Mouse (Mus musculus) heart, embryonic 16.5 days (tissue): ENCODE data around the gene Glrx5. TPM values are rescaled to one million over a fixed set of nuclear protein-coding genes. Genes with fewer than 3 reads are reported as not detected.

Experiments used
- ATAC-seq: fragments of 200-750 bp; cut with Nextera tagmentation; replicated peaks from 2 replicates; pipeline ENCODE4 v1.8.0; 2017; ENCODE audit warnings: moderate number of reproducible peaks; ENCODE audit not compliant: insufficient read depth, low FRiP score; ENCODE audit errors: extremely low read depth
- H3K27ac ChIP-seq: fragments of 300-500 bp; sonication (generic); 2 replicates; pipeline ENCODE4 v1.5.1; 2014; ENCODE audit warnings: mild to moderate bottlenecking, low read length, control low read depth, moderate library complexity
- H3K27me3 ChIP-seq: fragments of 300-500 bp; sonication (generic); 2 replicates; pipeline ENCODE4 v1.6.1; 2014; ENCODE audit warnings: low read length, mixed read lengths; ENCODE audit not compliant: control insufficient read depth, insufficient read depth
- H3K36me3 ChIP-seq: fragments of 300-500 bp; sonication (generic); 2 replicates; pipeline ENCODE4 v1.6.1; 2014; ENCODE audit not compliant: control insufficient read depth, insufficient read depth
- H3K4me1 ChIP-seq: fragments of 300-500 bp; sonication (generic); 2 replicates; pipeline ENCODE4 v1.6.1; 2014; ENCODE audit warnings: low read length, mixed read lengths; ENCODE audit not compliant: control insufficient read depth, insufficient read depth
- H3K4me2 ChIP-seq: fragments of 300-500 bp; sonication (generic); 2 replicates; pipeline ENCODE4 v1.6.1; 2014; ENCODE audit warnings: low read depth, mild to moderate bottlenecking, control low read depth, low read length
- H3K4me3 ChIP-seq: fragments of 300-500 bp; sonication (generic); 2 replicates; pipeline ENCODE4 v1.5.1; 2014; ENCODE audit warnings: mild to moderate bottlenecking, control low read depth, low read length
- H3K9ac ChIP-seq: fragments of 300-500 bp; sonication (generic); 2 replicates; pipeline ENCODE4 v1.6.1; 2014; ENCODE audit warnings: low read length, control low read depth
- H3K9me3 ChIP-seq: fragments of 300-500 bp; sonication (generic); replicated peaks from 2 replicates; pipeline ENCODE4 v1.6.1; 2016; ENCODE audit warnings: low read length; ENCODE audit not compliant: control insufficient read depth
- WGBS: fragments of 180-500 bp; shearing (Covaris S2); extraction: QIAGEN DNeasy Blood & Tissue Kit; methylation state at CpG from one replicate; pipeline ENCODE4 v1.1.7; 2014; 5-methylcytosine and 5-hydroxymethylcytosine counted together
- microRNA-seq: library from miRNA; unstranded; fragments of <30 nt; microRNA quantifications from one replicate; pipeline ENCODE4, GENCODE M21; 2017
- polyA plus RNA-seq: library from polyadenylated mRNA; unstranded; fragments of >200 nt; fragmentation: Nextera tagmentation; extraction: Ambion mirVana; gene quantifications from 2 replicates; pipeline ENCODE4 v1.2.1, GENCODE M21; 2015

The Glrx5 gene
- polyA plus RNA-seq, 1 experiment from 2014 or later, result 173 TPM

- 89% methylated on average over 6 of the region's 6 CpGs for WGBS
- Histone ChIP-seq H3K4me1 (no peaks in the 10 kb centered on the region), H3K4me3 (no peak overlapping the region), H3K4me2 (no peak overlapping the region), H3K9ac (no peak overlapping the region), H3K27me3 (no peaks in the 10 kb centered on the region), H3K36me3 (no peaks in the 10 kb centered on the region), H3K9me3 (no peaks in the 10 kb centered on the region), H3K27ac (no peak overlapping the region)
- no peak for ATAC-seq
Observed at GRCm38 (mm10) chr12:105086781-105087180, 54.3 kb downstream of the Glrx5 start.

DNA sequence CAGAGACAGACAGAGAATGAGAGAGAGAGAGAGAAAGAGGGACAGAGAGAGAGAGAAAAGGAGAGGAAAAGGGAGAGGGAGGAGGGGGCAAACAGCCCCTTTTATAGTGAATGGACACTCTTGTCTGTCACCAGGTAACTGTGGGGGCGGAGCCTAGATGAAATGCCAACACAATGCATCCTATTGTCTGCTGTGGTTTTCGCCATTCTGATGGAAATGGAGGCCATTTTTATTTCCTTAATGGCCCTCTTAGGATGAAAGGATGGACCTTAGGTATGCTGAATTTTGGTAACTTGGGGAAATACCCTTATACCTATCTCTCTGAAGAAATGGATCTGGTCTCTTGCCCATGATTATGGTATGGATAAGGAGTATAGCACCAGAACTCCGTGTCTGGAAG lies 54.9 kb downstream of the Glrx5 start:
- H3K9ac ChIP-seq, result no peak overlapping the region
- no peak overlapping the region for H3K4me2 ChIP-seq
- H3K27me3 ChIP-seq, result no peaks in the 10 kb centered on the region
- no peak overlapping the region for H3K4me3 ChIP-seq
- ATAC-seq, result no peak
- no peaks in the 10 kb centered on the region for H3K9me3 ChIP-seq
- no peak overlapping the region for H3K27ac ChIP-seq
- H3K36me3 ChIP-seq, result no peaks in the 10 kb centered on the region
- H3K4me1 ChIP-seq, result no peaks in the 10 kb centered on the region
- WGBS, result 68% methylated on average over 3 of the region's 3 CpGs

- H3K27me3 ChIP-seq, result no peaks in the 10 kb centered on the region
- H3K9ac ChIP-seq, result no peak overlapping the region
- H3K4me2 ChIP-seq, result no peak overlapping the region
- H3K36me3 ChIP-seq, result no peaks in the 10 kb centered on the region
- H3K9me3 ChIP-seq, result no peaks in the 10 kb centered on the region
- ATAC-seq, result no peak
- H3K4me1 ChIP-seq, result no peaks in the 10 kb centered on the region
- WGBS, result 75% methylated on average over 5 of the region's 5 CpGs
- H3K4me3 ChIP-seq, result no peak overlapping the region
- H3K27ac ChIP-seq, result no peak overlapping the region
Observed at GRCm38 (mm10) chr12:105089231-105089630, 56.7 kb downstream of the Glrx5 start.

DNA sequence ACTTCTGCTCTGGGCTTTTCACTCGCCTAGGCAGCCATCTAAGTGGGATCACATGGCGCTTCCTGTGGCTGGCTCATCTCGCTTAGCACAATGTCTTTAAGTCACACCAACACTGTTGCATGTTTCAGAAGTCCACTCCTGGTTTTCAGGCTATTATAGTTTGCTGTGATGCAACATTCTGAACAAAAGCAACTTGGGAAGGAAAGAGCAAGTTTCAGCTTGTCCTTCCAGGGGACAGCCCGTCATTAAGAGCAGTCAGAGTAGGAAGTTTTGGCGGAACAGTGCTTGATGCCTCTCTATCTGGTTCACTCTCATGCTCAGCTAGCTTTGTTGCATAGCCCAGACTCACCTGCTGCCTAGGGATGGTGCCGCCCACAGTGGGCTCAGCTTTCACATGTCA lies 59.1 kb downstream of the Glrx5 start:
- WGBS, result 75% methylated on average over 6 of the region's 6 CpGs
- no peaks in the 10 kb centered on the region for H3K27me3 ChIP-seq

More for the DNA sequence above, 59.1 kb downstream of the Glrx5 start:
- Histone ChIP-seq H3K4me3 (no peak overlapping the region), H3K9me3 (no peaks in the 10 kb centered on the region), H3K4me1 (no peaks in the 10 kb centered on the region), H3K27ac (no peak overlapping the region), H3K4me2 (no peak overlapping the region), H3K36me3 (no peaks in the 10 kb centered on the region), H3K9ac (no peak overlapping the region)
- no peak for ATAC-seq

Small RNA genes lying within 50 kb of the gene (microRNA-seq; reads per million reads assigned to microRNA genes)
- gene Mir3069, result 4.1 reads per million, percentile 15 among the genes with 10 or more reads in this experiment

Other genes starting within 250 kb of the Glrx5 start
- 0.49 and 0.76 TPM in 2 replicates for gene Clmn, start 167.6 kb upstream of the Glrx5 start, polyA plus RNA-seq
- gene Syne3, start 22.9 kb upstream of the Glrx5 start, polyA plus RNA-seq, result 1.9 and 2.0 TPM in 2 replicates
- not detected in 2 replicates for gene Tcl1b2, start 113.3 kb downstream of the Glrx5 start, polyA plus RNA-seq
- not detected in 2 replicates for gene Tcl1b1, start 127.0 kb downstream of the Glrx5 start, polyA plus RNA-seq
- not detected in 2 replicates for gene Tcl1b5, start 143.7 kb downstream of the Glrx5 start, polyA plus RNA-seq
- gene Tcl1b3, start 158.4 kb downstream of the Glrx5 start, polyA plus RNA-seq, result not detected in 2 replicates
- not detected in 2 replicates for gene Tcl1b4, start 169.3 kb downstream of the Glrx5 start, polyA plus RNA-seq
- gene Tcl1, start 190.1 kb downstream of the Glrx5 start, polyA plus RNA-seq, result not detected in 2 replicates